Mouse (Mus musculus): ENCODE data around the gene Ube2cbp. TPM values are rescaled to one million over a fixed set of nuclear protein-coding genes. Genes with fewer than 3 reads are reported as not detected.

Gene Ube2cbp
- total RNA-seq, 1 experiment from 2014 or later, result 2.9 TPM

DNA sequence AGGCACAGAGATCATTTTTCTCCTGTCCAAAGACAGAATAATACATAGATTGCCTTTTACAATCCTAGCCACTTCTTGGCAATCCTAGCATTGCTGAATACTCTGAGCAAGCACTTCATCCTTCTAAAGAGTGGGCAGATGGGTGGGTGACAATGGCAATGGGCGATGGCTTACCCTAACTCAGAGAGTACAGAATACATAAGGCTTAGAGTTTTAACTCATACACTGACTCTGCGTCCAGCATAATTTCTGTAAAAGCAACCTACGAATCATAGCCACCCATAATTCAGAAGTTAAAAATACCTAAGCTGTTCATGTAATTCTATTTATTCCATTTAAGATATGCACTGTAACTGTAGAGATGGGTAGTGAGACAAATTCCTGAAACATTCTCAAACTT is 29.2 kb downstream of the Ube2cbp start:
- no peak for DNase-seq

DNA sequence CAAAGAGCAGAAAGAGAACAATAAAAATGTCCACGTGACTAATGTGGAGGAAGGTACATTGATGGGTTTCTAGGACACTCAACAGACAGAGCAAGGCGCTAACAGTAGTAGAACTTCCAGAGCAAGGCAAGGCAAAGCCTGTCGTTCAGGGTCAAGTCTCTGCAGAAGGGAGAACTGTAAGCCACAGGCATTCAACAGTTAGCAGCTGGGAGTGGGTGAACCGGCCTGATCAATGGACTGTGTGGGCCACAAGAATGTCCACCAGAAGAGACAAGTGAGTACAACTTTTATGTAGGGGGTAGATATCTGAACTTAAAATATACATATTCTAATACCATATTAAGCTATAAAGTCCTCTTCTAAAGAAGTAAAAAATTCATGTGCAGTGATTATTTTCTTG is 41.4 kb downstream of the Ube2cbp start:
- no peak for DNase-seq

DNA sequence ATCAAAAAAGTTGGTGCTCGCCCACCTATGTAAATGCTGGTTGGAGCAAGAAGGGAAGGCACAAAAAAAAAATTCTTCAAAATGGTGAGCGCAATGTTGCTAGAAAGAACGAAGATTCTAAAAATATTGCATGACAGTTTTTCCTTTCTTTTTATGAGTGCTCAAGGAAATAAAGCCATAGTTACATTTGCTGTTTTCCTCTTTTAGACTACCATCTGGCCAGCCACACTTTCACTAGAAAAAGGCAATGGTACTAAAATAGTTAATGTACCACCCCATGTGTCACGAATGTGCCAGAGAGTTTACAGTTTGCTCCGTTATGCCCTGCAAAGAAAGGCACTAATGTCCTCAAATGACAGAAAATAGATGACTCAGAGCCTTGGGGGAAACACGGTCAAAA is 45.4 kb downstream of the Ube2cbp start:
- no peak for DNase-seq

DNA sequence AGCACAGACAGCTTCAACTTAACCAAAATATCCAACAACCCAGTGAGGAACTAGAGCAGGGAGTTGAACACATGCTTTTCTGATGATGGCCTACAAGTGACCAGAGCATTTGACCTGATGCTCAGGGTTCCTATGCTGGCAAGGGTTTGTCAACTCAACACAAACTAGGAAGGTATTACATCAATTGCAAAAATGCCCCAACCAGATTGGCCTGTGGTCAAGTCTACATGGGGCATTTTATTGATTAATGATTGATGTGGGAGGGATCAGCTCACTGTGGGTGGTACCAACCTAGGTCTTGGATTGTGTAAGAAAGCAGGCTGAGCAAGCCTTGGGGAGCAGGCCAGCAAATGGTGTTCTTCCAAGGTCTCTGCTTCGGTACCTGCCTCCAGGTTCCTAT is 46.8 kb downstream of the Ube2cbp start:
- DNase-seq, result no peak

DNA sequence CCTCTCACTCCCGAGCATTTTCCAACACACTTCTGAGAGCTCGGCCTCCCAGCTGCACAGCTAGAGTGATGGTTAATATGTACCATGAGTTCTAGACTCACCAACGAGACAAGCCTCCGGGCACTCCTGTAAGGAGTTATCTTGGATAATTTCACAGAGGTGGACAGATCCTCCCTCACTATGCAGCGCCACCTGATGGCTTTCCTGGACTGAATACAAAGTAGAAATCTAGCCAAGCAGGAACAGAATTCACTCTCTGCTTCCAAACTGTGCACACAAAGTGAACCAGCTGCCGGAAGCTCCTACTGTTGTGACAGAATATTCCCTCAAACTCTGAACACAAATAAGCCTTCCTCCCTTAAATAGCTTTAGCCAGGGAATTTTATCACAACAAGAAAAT is 69.0 kb downstream of the Ube2cbp start:
- DNase-seq, result peak; percentile 22

DNA sequence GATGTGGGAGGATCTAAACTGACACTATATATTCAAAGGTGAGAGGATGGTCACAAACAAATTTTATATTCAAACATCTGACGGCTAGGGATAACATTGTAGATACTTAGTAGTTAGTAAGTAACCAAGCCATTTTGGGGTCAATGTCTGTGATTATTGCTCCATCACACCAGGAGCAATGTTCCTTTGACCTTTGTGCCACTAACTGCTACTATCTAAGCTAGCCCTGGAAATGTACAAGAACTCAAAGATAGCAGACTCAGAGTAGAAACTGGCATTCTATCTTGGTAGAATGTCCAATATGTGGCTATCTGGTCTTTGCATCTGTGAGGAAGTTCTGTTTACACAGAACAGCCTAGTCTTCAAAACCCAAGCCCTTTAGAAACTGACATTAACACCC is 69.7 kb downstream of the Ube2cbp start:
- no peak for DNase-seq

DNA sequence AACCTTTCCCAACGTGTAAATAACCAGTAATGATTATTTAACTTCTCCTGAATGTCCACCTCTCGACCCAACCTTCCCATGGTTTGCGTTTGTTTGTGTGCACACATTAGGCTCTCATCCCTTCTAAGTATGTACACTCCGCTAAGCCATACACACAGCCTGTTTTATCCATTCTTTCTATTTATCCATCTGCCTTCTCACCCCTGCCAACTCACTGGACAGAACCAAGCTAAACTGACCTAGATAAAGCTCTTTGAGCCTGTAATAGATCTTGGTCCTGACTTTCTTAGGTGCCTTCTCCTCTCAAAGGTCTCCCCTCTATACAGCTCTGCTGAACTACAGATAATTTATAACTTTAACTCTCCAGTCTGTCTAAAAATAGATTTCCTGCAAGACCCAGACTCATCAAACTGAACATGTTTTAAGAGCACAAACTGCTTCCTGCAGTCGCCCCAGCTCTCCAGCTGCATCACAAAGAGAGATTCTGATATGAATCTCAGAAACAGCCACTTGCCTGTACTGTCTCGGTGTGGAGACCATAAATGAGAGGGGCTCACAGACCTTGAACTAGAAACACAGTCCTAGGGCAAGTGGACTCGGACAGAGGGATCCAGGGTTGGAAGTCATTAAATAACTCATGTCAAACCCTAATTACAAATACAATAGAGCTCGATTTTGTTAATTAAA is 71.0 kb downstream of the Ube2cbp start:
- no peak for DNase-seq

DNA sequence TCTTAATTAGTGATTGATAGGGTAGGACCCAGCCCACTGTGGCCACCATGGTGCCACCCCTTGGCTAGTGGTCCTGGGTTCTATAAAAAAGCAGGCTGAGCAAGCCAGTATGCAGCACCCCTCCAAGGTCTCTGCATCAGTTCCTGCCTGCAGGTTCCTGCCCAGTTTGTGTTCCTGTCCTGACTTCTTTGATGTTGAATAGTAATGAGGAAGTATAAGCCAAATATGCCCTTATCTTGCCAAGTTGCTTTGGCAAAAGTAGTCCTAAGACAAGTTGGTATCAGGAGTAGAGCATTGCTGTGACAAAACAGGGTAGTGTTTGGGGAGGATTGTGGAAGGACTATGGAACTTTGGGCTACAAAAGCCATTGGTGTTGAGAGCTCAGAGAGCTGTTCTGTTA is 73.3 kb downstream of the Ube2cbp start:
- no peak for DNase-seq

DNA sequence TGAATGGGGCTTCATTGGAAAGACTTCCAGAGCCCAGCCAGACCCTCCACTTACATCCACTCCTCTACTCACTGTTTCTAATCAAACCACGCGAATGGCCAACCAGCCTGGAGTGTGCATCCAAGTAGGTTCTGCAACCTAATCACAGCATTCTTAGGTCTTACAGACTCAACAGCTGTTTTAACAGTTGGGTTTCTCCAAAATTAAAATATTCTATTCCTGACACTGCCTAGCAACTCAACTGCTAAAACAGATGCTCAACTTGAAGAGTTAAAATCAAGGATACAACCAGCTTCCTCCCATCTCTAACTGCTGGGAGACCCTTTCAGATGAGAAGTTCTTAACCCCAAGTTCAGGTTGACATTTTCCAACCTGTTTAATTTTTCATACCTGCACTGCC is 74.0 kb downstream of the Ube2cbp start:
- DNase-seq, result no peak

DNA sequence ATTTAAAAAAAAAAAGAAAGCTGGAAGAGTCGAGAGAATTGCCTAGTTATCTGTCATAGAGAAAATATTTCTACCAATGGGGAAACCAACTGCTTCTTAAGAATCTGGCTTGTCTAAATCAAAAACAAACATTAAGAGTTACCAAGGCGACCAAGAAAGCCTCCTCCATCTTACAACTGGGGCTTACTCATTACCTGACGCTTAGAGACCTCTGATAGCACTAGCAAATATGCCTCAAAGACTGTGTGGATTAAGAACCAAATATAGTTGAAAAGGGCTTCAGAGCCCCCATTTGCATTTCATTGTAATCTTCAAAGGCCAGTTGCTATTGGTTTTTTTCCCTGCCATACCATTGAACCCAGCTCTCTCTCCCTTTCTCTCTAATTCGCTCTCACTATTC is 76.2 kb downstream of the Ube2cbp start:
- no peak for DNase-seq

DNA sequence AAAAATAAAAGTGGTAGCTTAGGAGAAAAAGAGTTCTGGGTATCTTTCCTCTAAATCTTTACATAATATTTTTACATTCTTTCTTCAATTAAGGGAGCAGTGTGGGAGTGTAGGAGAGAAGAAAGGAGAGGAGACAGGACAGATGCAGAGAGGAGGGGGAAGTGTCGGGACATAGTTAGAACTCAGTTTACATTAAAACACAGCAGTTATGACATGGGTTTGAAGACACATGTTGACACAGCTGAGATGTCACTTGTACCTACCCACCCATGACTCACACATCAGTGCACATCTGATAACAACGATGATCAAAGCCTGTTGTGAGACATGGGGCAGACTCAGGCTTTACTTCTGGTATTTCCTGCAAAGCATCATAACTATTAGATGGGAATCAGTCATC is 87.8 kb downstream of the Ube2cbp start:
- DNase-seq, result no peak

DNA sequence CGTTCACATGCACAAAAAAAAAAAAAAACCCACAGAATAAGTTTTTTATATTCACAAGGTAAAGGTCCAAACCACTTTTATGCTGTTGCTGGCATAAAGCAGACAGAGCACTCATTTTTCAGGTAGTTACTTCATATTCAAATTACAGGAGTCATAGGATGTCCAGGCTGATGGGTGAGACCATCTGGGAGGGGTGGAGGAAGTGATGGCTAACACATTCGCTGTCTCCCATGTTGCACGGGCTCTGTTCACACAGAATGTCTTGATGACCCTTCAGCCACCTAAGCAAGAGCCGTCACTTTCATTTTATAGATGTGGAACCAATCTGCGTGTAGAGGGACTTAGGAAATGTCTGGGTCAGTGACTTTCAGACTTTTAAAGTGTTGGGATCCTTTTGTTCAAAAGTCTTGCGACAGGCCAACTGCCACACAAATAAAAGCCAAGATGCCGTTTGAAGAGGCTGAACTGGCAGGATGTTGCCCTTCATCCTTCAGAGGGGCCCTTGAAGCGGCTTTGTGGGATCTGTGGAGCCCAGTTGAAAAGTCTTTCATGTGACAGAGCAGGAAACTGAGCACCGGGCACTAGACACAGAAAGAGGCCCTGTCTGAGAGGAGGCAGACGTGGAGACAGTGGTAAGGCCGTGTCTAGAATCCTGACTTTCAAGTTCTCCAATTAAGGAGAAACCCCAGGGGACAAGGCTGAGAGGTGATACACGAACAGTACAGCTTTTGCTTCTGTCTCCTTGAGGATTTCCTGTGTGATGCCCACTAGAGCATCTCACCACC is 91.8 kb downstream of the Ube2cbp start:
- no peak for DNase-seq

DNA sequence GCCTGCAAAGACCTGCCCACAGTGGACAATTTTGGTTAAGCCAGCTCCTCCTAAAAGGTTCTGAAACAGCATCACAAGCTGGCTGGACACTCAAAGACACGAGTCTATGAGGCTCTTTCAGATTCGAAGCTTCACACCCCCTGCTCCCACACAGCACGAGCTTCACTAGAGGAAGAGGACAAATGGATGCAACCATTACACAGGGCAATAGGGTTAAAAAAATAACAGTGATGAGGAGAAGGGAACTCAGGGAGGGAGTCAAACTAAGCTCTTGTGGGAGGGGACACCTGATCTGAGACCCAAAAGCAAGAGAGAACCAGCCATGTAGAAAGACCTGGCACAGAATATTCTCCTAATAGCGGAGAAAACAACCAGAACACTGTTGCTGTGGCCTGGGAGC is 95.5 kb downstream of the Ube2cbp start:
- no peak for DNase-seq

DNA sequence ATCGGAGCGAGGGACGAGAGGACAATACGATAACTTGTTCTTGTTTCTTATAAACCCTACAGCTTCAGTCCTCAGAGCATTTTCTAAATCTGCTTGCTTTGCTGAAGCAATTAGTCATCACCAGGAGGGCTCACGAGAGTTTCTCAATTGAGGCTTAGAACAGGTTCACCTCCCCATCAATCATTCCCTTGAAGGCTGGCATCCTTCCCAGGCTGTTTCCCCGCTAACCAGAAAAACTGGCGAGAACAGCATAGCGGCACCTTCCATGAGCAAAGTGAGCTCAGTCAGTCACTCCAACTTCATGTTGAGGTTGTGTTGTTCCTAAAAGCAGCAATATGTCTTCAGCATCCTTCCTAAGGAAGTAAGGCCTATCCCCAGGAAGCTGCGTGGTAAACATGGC is 104.2 kb downstream of the Ube2cbp start:
- peak; percentile 66 for DNase-seq

DNA sequence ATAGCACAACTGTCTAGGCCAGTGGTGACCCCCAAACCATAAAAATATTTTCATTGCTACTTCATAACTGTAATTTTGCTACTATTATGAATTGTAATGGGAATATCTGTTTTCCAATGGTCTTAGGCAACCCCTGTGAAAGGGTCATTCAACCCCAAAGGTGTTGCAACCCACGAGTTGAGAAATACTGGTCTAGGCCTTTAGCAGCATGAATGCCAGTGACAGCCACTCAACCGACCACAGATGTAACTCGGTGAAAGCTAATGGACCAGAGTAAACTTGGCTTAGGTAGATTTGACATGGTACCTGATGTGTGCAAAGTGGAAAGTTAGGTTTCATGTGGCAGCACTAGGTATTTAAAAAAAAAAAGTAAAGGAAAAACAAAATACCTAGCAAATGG is 108.9 kb downstream of the Ube2cbp start:
- peak; percentile 55 for DNase-seq

DNA sequence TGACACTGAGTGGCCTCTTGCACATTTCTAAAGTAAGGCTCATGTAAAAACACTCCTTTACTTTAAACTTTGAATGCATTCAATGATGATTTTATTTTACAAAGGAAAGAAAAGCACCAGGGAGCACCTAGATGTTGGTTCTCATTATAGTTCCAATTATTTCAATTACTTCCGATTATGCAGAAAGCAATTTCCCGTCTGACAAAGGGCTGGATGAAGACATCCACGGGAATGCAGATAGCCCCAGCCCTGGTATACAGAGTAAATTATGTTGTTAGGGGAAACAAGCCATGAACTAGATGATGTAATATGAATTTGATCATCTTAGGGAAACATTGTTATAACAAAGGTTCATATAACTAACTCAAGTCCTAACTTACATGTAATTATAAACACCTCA is 113.3 kb downstream of the Ube2cbp start:
- no peak for DNase-seq

DNA sequence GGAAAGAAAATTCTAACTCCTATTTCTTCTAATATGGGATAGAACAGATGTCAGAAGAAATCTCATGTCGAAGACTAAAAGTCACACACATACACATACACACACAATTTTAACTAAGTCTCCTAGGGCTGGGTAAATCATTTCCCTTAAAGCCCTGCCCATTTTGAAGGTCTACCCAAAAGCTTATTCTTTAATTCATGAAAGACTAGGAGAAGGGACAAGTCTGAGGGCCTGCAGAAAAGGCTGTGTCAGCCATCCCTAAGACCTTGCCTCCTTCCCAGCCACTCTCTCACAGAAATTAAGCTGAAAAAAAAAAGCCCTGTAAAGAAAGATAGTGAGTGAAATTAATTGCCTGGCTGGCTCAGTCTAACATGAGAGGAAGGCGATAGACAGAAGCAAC is 128.0 kb downstream of the Ube2cbp start:
- no peak for DNase-seq

DNA sequence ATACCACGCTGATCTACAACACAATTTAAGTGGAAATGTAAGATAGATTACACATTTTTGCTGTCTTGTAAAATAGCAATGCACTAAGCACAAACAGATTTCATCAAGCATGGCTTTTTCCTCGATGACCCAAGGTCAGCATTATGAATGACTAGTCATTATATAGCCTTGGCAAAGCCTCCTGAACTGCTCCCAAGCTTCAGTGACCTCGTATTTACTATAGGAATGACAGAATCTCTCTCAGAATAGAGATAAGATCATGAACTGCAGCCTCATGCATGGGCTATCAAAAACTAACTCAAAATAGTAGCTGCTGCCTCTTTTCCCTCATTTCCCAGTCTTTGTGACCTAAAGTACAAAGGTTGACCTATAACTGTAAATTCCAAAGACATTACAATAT is 128.4 kb downstream of the Ube2cbp start:
- peak; percentile 10 for DNase-seq

DNA sequence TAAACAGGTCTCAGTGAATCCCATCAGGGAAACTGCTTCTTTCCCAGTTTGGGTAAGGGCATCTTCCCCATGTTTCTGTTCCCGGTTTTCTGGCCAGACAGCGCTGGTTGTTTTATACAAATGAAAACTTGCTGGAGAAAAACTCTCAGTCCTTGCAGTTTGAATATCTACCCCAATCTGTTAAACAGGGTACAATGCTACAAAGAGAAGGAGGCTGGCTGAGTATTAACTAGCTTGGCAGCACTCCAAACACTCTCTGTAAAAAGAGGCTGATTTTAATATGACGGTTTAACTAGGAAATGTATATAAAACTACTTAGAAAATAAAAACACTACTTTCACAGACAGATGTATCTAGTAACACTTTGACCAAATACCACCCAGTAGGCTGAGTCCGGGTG is 129.2 kb downstream of the Ube2cbp start:
- no peak for DNase-seq

DNA sequence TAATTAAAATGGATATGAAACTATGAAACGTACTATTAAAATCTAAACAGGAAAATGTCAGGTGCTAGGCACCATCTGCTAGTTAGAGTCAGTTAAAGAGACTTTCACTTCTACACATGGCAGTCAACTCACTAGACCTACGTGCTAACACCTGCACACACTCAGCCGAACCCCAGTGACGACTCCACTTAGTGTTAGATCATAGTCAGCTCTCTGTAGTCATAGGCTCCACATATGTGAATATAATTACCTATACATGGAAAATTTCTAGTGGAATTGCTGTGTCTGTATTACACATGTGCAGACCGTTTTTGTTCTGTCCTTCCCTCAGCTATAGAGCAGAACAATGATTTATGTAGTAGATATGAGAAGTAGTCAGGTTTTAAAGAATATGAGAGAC is 130.4 kb downstream of the Ube2cbp start:
- DNase-seq, result no peak

DNA sequence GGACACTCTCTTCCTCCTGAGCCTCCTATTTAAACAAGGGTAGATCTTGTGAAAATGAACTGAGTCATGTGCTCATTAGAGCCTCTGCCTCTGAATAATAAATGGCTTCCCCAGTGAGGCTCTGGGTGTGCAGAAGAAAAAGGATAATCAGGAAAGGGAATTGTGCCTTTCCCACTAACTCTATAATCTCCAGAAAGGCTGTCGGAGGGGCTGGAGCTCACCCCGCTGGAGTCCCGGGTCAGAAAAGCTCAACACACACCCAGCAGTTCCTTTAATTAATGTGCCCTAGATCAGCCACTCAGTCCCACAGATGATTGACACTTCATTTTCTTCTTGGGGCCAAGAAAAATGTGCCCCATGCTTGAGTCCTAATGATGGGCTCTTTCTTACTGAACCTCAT is 134.2 kb downstream of the Ube2cbp start:
- DNase-seq, result no peak

DNA sequence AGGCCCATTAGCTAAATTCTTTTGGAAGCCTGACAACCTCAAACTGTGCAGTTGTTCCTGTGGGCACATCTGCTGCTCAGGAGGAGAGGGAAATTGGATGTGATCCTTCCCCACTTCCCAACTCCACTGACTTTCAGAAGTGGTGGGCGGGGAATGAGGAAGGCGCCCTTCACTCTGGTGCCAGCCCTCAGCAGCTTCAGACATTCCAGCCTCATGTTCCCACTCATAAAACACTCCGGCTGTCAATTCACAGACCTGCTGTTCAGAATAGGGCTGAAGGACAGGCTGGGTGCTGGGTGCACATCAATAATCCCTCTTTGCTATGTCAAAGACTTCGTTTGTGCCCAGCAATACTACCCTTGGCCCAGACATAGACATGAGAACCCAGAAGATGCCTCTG is 136.5 kb downstream of the Ube2cbp start:
- no peak for DNase-seq

DNA sequence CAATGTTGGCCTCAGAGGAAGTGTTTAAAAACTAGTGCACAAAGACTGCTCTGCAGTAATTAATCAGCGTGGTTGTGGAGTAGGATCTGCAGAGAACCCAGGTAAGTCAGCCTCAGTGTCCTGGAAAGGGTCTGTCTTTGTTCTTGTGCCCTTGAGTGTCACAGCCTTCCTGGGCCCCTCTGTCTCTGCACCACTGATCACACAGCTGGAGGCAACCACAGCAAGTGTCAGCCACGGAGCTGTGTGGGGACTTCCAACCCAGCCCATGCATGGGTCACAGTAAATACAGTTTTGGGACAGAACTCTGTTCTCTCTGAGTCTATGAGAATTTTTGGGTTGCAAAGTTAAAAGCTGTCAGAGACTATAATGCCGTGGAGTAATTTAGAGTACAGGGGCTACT is 137.4 kb downstream of the Ube2cbp start:
- no peak for DNase-seq

DNA sequence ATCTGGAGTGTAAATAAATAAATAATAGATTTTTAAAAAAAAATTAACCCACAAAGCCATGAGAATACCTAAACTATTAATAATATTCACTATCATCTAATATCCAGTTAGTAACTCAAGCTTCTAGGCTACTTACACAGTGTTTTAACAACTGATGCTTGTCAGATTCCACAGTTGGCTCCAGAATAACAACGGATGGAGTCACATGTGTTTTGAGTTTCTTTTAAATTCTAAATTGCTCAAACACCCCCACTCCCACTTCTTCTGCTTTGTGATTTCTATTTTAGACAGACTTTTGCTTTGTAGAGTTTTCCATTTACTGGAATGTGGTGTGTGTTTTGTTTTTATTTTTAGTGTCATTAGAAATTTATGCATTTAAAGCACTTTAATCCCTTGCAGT is 140.0 kb downstream of the Ube2cbp start:
- no peak for DNase-seq

All from adrenal gland, postnatal 14 days (tissue).